Comparison of ENCODE assay signal across 8 mouse cellular contexts in genomic region chr7:25105411-25106160, GRCm38 (mm10). TPM values are rescaled to one million over a fixed set of nuclear protein-coding genes. Genes with fewer than 3 reads are reported as not detected.
DNase-seq lines count a peak whose midpoint lies in the region.

No protein-coding gene starts in this region.

- peak; percentile 46 for DNase-seq in MEL-GATA-1-ER (ENCODE audit: extremely low read depth, low read depth)
- peak; percentile 57 for DNase-seq in brain, embryonic 18.5 days (ENCODE audit: low read depth, low spot score)
- DNase-seq in fibroblast of lung, adult 2 months (ENCODE audit: low read depth): peak; percentile 12
- DNase-seq in heart, postnatal 10 days: peak; percentile 74 to 86
- peak; percentile 81 for DNase-seq in layer of hippocampus, adult 9-10 months (ENCODE audit: low spot score)
- DNase-seq in lung, postnatal 36 days: peak; percentile 88
- DNase-seq in retina, postnatal 7 days (ENCODE audit: low read depth, low spot score): peak; percentile 80
- peak; percentile 58 to 69 for DNase-seq in urinary bladder, postnatal 36 days (ENCODE audit: low spot score in 2 of 2)

- intact Hi-C loops in heart, postnatal 10 days (cut with DNase I): loop anchor here (2.0 to 10.0 kb wide), 2 partner anchors 81 to 229 kb away; no protein-coding TSS in a partner anchor

RNA-seq across cellular contexts. Expression of gene Zfp574, which starts 33.2 kb away (rescaled TPM):
- 10 to 100 TPM; 12.1 to 13.6 TPM for total RNA-seq in heart, postnatal 10 days (2021)

RNA-seq across cellular contexts. Expression of gene Grik5, which starts 33.4 kb away (rescaled TPM):
- total RNA-seq in heart, postnatal 10 days (2021): 1 to 10 TPM; 9.0 to 9.5 TPM

Comparison
In these comparisons a context has a peak if more than half of its experiments do, and no peak if none do; other contexts are left out.
1. Peak in every context shown above with its lines: DNase-seq.
2. DNase-seq: peak in every context shown above with its lines; median percentile 88 in lung, postnatal 36 days; 81 in layer of hippocampus, adult 9-10 months; 80 in heart, postnatal 10 days; 80 in retina, postnatal 7 days; 64 in urinary bladder, postnatal 36 days; 57 in brain, embryonic 18.5 days; 46 in MEL-GATA-1-ER; 12 in fibroblast of lung, adult 2 months.